Mouse (Mus musculus) liver, embryonic 11.5 days (tissue): ENCODE data around the gene Agpat4. TPM values are rescaled to one million over a fixed set of nuclear protein-coding genes. Genes with fewer than 3 reads are reported as not detected.

Source experiments
- ATAC-seq: fragments of 200-750 bp; cut with Nextera tagmentation; replicated peaks from 2 replicates; pipeline ENCODE4 v1.8.0; 2017; ENCODE audit warnings: moderate number of reproducible peaks, mild to moderate bottlenecking, moderate TSS enrichment, moderate library complexity; ENCODE audit not compliant: low FRiP score
- DNase-seq: peaks from one replicate; pipeline ENCODE4 v3.0.0-alpha.2; 2017; ENCODE audit warnings: low spot score
- H3K27ac ChIP-seq: fragments of 300-500 bp; sonication (generic); 2 replicates; pipeline ENCODE4 v1.5.1; 2014; ENCODE audit warnings: mild to moderate bottlenecking, low read depth, low read length, control low read depth
- H3K27me3 ChIP-seq: fragments of 300-500 bp; sonication (generic); replicated peaks from 2 replicates; pipeline ENCODE4 v1.6.1; 2014; ENCODE audit warnings: low read length, mixed read lengths; ENCODE audit not compliant: control insufficient read depth, insufficient read depth
- H3K36me3 ChIP-seq: fragments of 300-500 bp; sonication (generic); 2 replicates; pipeline ENCODE4 v1.6.1; 2014; ENCODE audit warnings: mild to moderate bottlenecking, low read length, moderate library complexity, mixed read lengths; ENCODE audit not compliant: control insufficient read depth, insufficient read depth
- H3K4me1 ChIP-seq: fragments of 300-500 bp; sonication (generic); replicated peaks from 2 replicates; pipeline ENCODE4 v1.6.1; 2014; ENCODE audit warnings: low read length, mixed read lengths; ENCODE audit not compliant: control insufficient read depth, insufficient read depth
- H3K4me2 ChIP-seq: fragments of 300-500 bp; sonication (generic); 2 replicates; pipeline ENCODE4 v1.6.1; 2014; ENCODE audit warnings: mild to moderate bottlenecking, control low read depth, moderate library complexity
- H3K4me3 ChIP-seq: fragments of 300-500 bp; sonication (generic); 2 replicates; pipeline ENCODE4 v1.5.1; 2014; ENCODE audit warnings: low read depth, low read length, control low read depth
- H3K9ac ChIP-seq: fragments of 300-500 bp; sonication (generic); 2 replicates; pipeline ENCODE4 v1.6.1; 2014; ENCODE audit warnings: low read depth, low read length, control low read depth
- H3K9me3 ChIP-seq: fragments of 300-500 bp; sonication (generic); 2 replicates; pipeline ENCODE4 v1.6.1; 2016; ENCODE audit warnings: low read length, inconsistent platforms, mixed read lengths; ENCODE audit not compliant: control insufficient read depth
- WGBS: fragments of 180-500 bp; shearing (Covaris S2); extraction: QIAGEN DNeasy Blood & Tissue Kit; methylation state at CpG from one replicate; pipeline ENCODE4 v1.1.7; 2014; 5-methylcytosine and 5-hydroxymethylcytosine counted together
- polyA plus RNA-seq: library from polyadenylated mRNA; unstranded; fragments of >200 nt; fragmentation: Nextera tagmentation; extraction: Ambion mirVana; gene quantifications from 2 replicates; pipeline ENCODE4 v1.2.1, GENCODE M21; 2014

The Agpat4 gene
- 28.6 and 30.4 TPM in 2 replicates for polyA plus RNA-seq

- under 1% methylated on average over 13 of the region's 13 CpGs for WGBS
- H3K9ac ChIP-seq, result peak within 1 kb of the TSS; percentile 87
- no peaks in the 10 kb centered on the region for H3K27me3 ChIP-seq
- no peak for DNase-seq
- ATAC-seq, result peak; percentile 71
- H3K27ac ChIP-seq, result peak within 1 kb of the TSS; percentile 93
- peak within 1 kb of the TSS; percentile 97 for H3K4me2 ChIP-seq
- H3K9me3 ChIP-seq, result no peaks in the 10 kb centered on the region
- peaks cover 15% of the 10 kb centered on the region for H3K4me1 ChIP-seq
- H3K4me3 ChIP-seq, result peak within 1 kb of the TSS; percentile 77
- no peaks in the 10 kb centered on the region for H3K36me3 ChIP-seq
Measured at GRCm38 (mm10) chr17:12118561-12118925, at the start of gene Agpat4. TSS of gene Agpat4 (plus strand) at chr17:12118704.

DNA sequence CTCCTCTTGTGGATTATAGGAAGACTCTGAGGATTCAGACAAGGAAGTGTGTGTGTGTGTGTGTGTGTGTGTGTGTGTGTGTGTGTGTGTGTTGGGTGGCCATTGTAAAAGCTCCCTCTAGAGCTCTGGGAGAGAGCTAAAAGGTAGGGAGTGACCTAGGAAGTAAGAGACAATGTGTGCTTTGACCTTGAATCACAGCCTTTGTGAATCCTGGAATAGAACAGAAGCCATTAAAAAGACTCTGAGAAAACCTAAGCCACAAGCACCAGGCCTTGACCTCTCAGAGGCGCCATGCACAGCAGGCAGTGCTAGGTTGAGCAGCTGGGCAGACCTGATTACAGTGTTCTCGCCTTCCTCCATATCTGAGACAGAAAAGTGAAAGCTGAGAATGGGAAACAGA is 41.7 kb upstream of the Agpat4 start:
- Histone ChIP-seq H3K27ac (no peak overlapping the region), H3K9me3 (no peaks in the 10 kb centered on the region), H3K4me2 (no peak overlapping the region), H3K4me1 (no peaks in the 10 kb centered on the region), H3K27me3 (no peaks in the 10 kb centered on the region), H3K9ac (no peak overlapping the region), H3K4me3 (no peak overlapping the region), H3K36me3 (no peaks in the 10 kb centered on the region)
- DNase-seq (no peak), ATAC-seq (no peak)
- 54% methylated on average over 2 of the region's 2 CpGs for WGBS

GRCm38 (mm10) chr17:12080656-12081495 is 37.6 kb upstream of the Agpat4 start:
- Histone ChIP-seq H3K4me2 (no peak overlapping the region), H3K9ac (no peak overlapping the region), H3K27me3 (no peaks in the 10 kb centered on the region), H3K4me1 (no peaks in the 10 kb centered on the region), H3K36me3 (no peaks in the 10 kb centered on the region), H3K4me3 (no peak overlapping the region), H3K9me3 (no peaks in the 10 kb centered on the region), H3K27ac (no peak overlapping the region)
- WGBS, result 43% methylated on average over 20 of the region's 20 CpGs
- no peak for ATAC-seq
- no peak for DNase-seq

DNA sequence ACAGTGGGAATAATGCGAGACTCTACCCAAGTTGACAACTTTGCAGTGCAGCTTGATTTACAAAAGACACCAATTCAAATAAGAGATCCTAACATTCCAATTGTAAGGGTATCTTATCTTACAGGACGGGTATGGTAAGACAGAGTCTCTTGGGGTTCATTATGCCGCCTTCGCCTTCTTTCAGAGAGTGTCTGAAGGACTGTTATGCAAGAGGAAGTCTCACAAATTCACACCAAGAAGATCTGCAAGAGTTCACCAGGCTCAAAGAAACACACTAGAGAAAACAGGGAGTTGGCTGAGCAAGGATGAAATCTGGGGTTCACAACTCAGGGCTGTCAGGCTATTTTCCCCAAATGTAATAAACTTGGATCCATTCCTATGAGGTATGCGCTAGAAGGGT is 36.3 kb upstream of the Agpat4 start:
- Histone ChIP-seq H3K36me3 (no peaks in the 10 kb centered on the region), H3K4me3 (no peak overlapping the region), H3K4me1 (no peaks in the 10 kb centered on the region), H3K27me3 (no peaks in the 10 kb centered on the region), H3K4me2 (no peak overlapping the region), H3K27ac (no peak overlapping the region), H3K9me3 (no peaks in the 10 kb centered on the region), H3K9ac (no peak overlapping the region)
- 79% methylated on average over 5 of the region's 5 CpGs for WGBS
- DNase-seq (no peak), ATAC-seq (no peak)

DNA sequence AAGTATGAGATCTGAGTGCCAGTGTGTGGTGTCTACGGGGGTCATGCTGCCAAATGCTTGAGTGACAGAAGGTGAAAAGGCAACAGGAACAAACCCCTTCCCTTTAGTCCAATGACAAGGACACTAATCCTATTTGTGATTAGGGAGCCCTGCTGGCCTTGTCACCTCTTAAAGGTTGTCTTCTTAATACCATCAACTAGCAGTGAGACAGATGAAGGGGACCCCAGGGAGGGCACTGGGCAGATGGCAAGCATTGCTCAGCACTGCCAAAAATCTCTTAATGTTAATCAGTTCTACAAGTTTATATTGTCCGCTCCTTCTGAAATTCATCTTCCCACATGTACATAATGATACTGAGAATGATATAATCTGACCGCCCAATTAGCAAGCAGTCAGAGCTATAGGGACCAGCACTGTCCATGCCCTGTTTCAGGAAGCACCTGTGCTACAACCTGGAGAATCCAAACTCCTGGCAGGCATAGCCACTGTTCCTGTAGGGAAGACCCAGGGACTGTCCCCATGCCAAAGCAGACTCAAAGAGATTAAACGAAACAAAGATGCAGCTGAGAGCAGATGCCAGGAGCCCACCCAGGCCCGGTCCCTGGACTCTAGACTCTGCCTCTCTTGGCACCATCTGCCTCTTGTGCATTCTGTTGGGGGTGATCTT is 28.1 kb upstream of the Agpat4 start:
- H3K9ac ChIP-seq, result no peak overlapping the region
- 64% methylated on average over 5 of the region's 5 CpGs for WGBS
- no peak overlapping the region for H3K4me3 ChIP-seq
- no peak overlapping the region for H3K4me2 ChIP-seq
- no peaks in the 10 kb centered on the region for H3K27me3 ChIP-seq
- ATAC-seq (no peak), DNase-seq (no peak)
- no peak overlapping the region for H3K27ac ChIP-seq
- H3K36me3 ChIP-seq, result no peaks in the 10 kb centered on the region
- no peaks in the 10 kb centered on the region for H3K9me3 ChIP-seq
- no peaks in the 10 kb centered on the region for H3K4me1 ChIP-seq

DNA sequence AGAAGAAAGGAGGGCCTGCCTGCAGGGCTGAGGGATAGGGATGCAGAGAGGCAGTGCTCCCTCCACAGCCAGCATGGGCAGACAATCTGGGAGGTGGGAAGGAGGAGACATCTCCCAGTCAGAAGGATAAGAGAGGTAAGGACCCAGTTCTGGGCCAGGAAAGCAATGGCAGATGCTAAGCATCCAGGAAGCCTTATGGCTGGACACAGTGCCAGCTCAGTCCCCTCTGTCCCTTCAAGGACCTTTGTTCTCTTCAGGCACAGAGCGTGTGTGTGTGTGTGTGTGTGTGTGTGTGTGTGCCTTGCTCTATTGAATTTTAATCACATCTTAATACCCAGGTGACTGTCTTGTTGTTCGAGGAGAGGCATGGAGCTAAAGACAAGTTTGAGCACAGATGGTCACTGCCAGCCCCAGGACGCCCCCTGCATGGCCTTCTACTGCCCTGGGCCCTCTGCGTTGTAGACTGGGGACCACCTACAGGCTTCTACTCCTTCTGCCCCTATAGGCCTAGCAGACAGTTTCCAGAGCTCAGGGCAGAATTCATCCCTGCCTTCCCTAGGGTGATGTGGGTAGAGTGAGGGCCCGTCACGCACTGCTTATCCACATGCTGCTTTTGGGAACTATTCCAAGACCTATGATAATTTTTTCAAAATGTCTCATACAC is 25.5 kb upstream of the Agpat4 start:
- no peak for DNase-seq
- no peak overlapping the region for H3K4me2 ChIP-seq
- no peaks in the 10 kb centered on the region for H3K9me3 ChIP-seq
- no peaks in the 10 kb centered on the region for H3K4me1 ChIP-seq
- no peak overlapping the region for H3K27ac ChIP-seq
- 80% methylated on average over 6 of the region's 6 CpGs for WGBS
- no peak overlapping the region for H3K4me3 ChIP-seq
- H3K36me3 ChIP-seq, result no peaks in the 10 kb centered on the region
- H3K27me3 ChIP-seq, result no peaks in the 10 kb centered on the region
- no peak overlapping the region for H3K9ac ChIP-seq
- no peak for ATAC-seq

GRCm38 (mm10) chr17:12094016-12094415 is 24.5 kb upstream of the Agpat4 start:
- 91% methylated on average over 1 of the region's 1 CpGs for WGBS
- no peak overlapping the region for H3K4me3 ChIP-seq
- no peak overlapping the region for H3K9ac ChIP-seq
- H3K36me3 ChIP-seq, result no peaks in the 10 kb centered on the region
- no peak overlapping the region for H3K27ac ChIP-seq
- H3K4me1 ChIP-seq, result no peaks in the 10 kb centered on the region
- no peak overlapping the region for H3K4me2 ChIP-seq
- H3K9me3 ChIP-seq, result no peaks in the 10 kb centered on the region
- no peak for ATAC-seq
- no peaks in the 10 kb centered on the region for H3K27me3 ChIP-seq
- no peak for DNase-seq

- no peaks in the 10 kb centered on the region for H3K4me1 ChIP-seq
- DNase-seq, result no peak
- H3K4me2 ChIP-seq, result no peak overlapping the region
- H3K4me3 ChIP-seq, result no peak overlapping the region
- no peaks in the 10 kb centered on the region for H3K27me3 ChIP-seq
- H3K9me3 ChIP-seq, result no peaks in the 10 kb centered on the region
- no peaks in the 10 kb centered on the region for H3K36me3 ChIP-seq
- 86% methylated on average over 9 of the region's 9 CpGs for WGBS
- H3K27ac ChIP-seq, result no peak overlapping the region
- no peak overlapping the region for H3K9ac ChIP-seq
- ATAC-seq, result no peak
Measured at GRCm38 (mm10) chr17:12094827-12095590, 23.5 kb upstream of the Agpat4 start.
